Mouse (Mus musculus) CH12.LX (cell line): ENCODE measurements around the gene Rbbp5. TPM values are rescaled to one million over a fixed set of nuclear protein-coding genes. Genes with fewer than 3 reads are reported as not detected.

Experiments used
- DNase-seq: peaks from one replicate; pipeline ENCODE4 v3.0.0-alpha.2; 2013; ENCODE audit errors: extremely low read depth
- H3K27ac ChIP-seq: 2 replicates; pipeline ENCODE4 v1.5.1; 2012; ENCODE audit warnings: low read depth, mild to moderate bottlenecking, control low read depth, moderate library complexity; ENCODE audit not compliant: insufficient read depth
- H3K27me3 ChIP-seq: replicated peaks from 2 replicates; pipeline ENCODE3; 2012; ENCODE audit warnings: inconsistent platforms
- H3K36me3 ChIP-seq, 2 experiments: replicated peaks in 1 of 2; 2 replicates each; pipeline versions ENCODE3 to v1.6.1; 2012; ENCODE audit warnings: inconsistent platforms in 1 of 2, low read length in 1 of 2, mild to moderate bottlenecking in 1 of 2, mixed read lengths in 1 of 2, moderate library complexity in 1 of 2; ENCODE audit not compliant: control insufficient read depth in 1 of 2, insufficient read depth in 1 of 2
- H3K4me1 ChIP-seq, 2 experiments: 2 replicates each; pipeline ENCODE4 v1.6.1; 2012; ENCODE audit warnings: inconsistent platforms in 1 of 2, moderate library complexity in 1 of 2; ENCODE audit not compliant: insufficient read depth in 2 of 2, control insufficient read depth in 1 of 2
- H3K4me2 ChIP-seq: 2 replicates; pipeline ENCODE4 v1.6.1; 2012; ENCODE audit warnings: low read depth, mild to moderate bottlenecking, control low read depth; ENCODE audit not compliant: poor library complexity, insufficient read depth, severe bottlenecking
- H3K4me3 ChIP-seq, 3 experiments: fragments of 150-350 bp in 1 of 3; sonication (generic) in 1 of 3; replicated peaks in 1 of 3; 2 replicates each; pipeline versions ENCODE3 to v1.5.1; 2011 to 2012; ENCODE audit warnings: low read depth in 2 of 3, low read length in 2 of 3, mild to moderate bottlenecking in 2 of 3, moderate library complexity in 2 of 3, control low read depth in 1 of 3, improper control_type of control experiment in 1 of 3, inconsistent platforms in 1 of 3, mixed read lengths in 1 of 3; ENCODE audit not compliant: poor library complexity in 1 of 3
- H3K79me2 ChIP-seq: replicated peaks from 2 replicates; pipeline ENCODE4 v1.6.1; 2012; ENCODE audit warnings: mild to moderate bottlenecking, moderate library complexity; ENCODE audit not compliant: control insufficient read depth, poor library complexity, insufficient read depth, severe bottlenecking; ENCODE audit errors: extremely low read depth
- H3K9ac ChIP-seq: 2 replicates; pipeline ENCODE4 v1.6.1; 2012; ENCODE audit warnings: low read depth, mild to moderate bottlenecking, control low read depth, moderate library complexity; ENCODE audit not compliant: insufficient read depth
- H3K9me3 ChIP-seq: replicated peaks from 2 replicates; pipeline ENCODE3; 2012; ENCODE audit warnings: low read length, inconsistent platforms, mixed read lengths
- BHLHE40 ChIP-seq: IDR thresholded peaks from 2 replicates; pipeline ENCODE4 v1.6.1; 2011; ENCODE audit warnings: mild to moderate bottlenecking, low read depth, low read length, improper control_type of control experiment
- CHD1 ChIP-seq: IDR thresholded peaks from 2 replicates; pipeline ENCODE4 v1.6.1; 2012; ENCODE audit warnings: low read depth, low read length, improper control_type of control experiment, inconsistent platforms
- CHD2 ChIP-seq: IDR thresholded peaks from 2 replicates; pipeline ENCODE4 v1.6.1; 2011; ENCODE audit warnings: low read length, improper control_type of control experiment
- CTCF ChIP-seq, 2 experiments: IDR thresholded peaks in 1 of 2; conservative IDR thresholded peaks in 1 of 2; 2 replicates each; pipeline ENCODE4 v1.5.1; 2011 to 2012; ENCODE audit warnings: low read depth in 2 of 2, low read length in 2 of 2, improper control_type of control experiment in 1 of 2, inconsistent platforms in 1 of 2, mild to moderate bottlenecking in 1 of 2, moderate library complexity in 1 of 2
- E2F4 ChIP-seq: IDR thresholded peaks from 2 replicates; pipeline ENCODE4 v1.6.1; 2011; ENCODE audit warnings: low read depth, low read length, improper control_type of control experiment; ENCODE audit not compliant: insufficient replicate concordance
- ELF1 ChIP-seq: IDR thresholded peaks from 2 replicates; pipeline ENCODE4 v1.6.1; 2014; ENCODE audit warnings: low read depth, mild to moderate bottlenecking, inconsistent platforms, low read length, improper control_type of control experiment
- EP300 ChIP-seq: IDR thresholded peaks from 2 replicates; pipeline ENCODE4 v1.6.1; 2011; ENCODE audit warnings: low read length, improper control_type of control experiment
- HCFC1 ChIP-seq: IDR thresholded peaks from 2 replicates; pipeline ENCODE4 v1.6.1; 2012; ENCODE audit warnings: low read depth, mild to moderate bottlenecking, inconsistent platforms, low read length, improper control_type of control experiment
- JUN ChIP-seq: IDR thresholded peaks from 2 replicates; pipeline ENCODE4 v1.6.1; 2011; ENCODE audit warnings: low read depth, mild to moderate bottlenecking, low read length, improper control_type of control experiment, moderate library complexity; ENCODE audit not compliant: insufficient read depth
- MEF2A ChIP-seq: IDR thresholded peaks from 2 replicates; pipeline ENCODE4 v1.6.1; 2014; ENCODE audit warnings: low read depth, mild to moderate bottlenecking, inconsistent platforms, low read length, improper control_type of control experiment, borderline replicate concordance
- MXI1 ChIP-seq: IDR thresholded peaks from 2 replicates; pipeline ENCODE4 v1.6.1; 2011; ENCODE audit warnings: mild to moderate bottlenecking, low read depth, low read length, improper control_type of control experiment
- MYC ChIP-seq: IDR thresholded peaks from 2 replicates; pipeline ENCODE4 v1.6.1; 2011; ENCODE audit warnings: low read depth, mild to moderate bottlenecking, improper control_type of control experiment, low read length
- PAX5 ChIP-seq: IDR thresholded peaks from 2 replicates; pipeline ENCODE4 v1.6.1; 2012; ENCODE audit warnings: low read length, inconsistent platforms, mixed read lengths
- POLR2A ChIP-seq: IDR thresholded peaks from 2 replicates; pipeline ENCODE4 v1.6.1; 2011; ENCODE audit warnings: low read depth, mild to moderate bottlenecking, improper control_type of control experiment, low read length
- POLR2AphosphoS2 ChIP-seq: IDR thresholded peaks from 2 replicates; pipeline ENCODE4 v1.6.1; 2011; ENCODE audit warnings: low read depth, low read length, improper control_type of control experiment
- RCOR1 ChIP-seq: conservative IDR thresholded peaks from 2 replicates; pipeline ENCODE4 v1.6.1; 2012; ENCODE audit warnings: low read depth, mild to moderate bottlenecking, inconsistent platforms, low read length, improper control_type of control experiment
- SIN3A ChIP-seq: IDR thresholded peaks from 2 replicates; pipeline ENCODE4 v1.6.1; 2012; ENCODE audit warnings: low read length, improper control_type of control experiment, inconsistent platforms
- SMC3 ChIP-seq: IDR thresholded peaks from 2 replicates; pipeline ENCODE4 v1.6.1; 2011; ENCODE audit warnings: low read depth, low read length, improper control_type of control experiment
- TBP ChIP-seq: conservative IDR thresholded peaks from 2 replicates; pipeline ENCODE4 v1.6.1; 2011; ENCODE audit warnings: low read depth, low read length, improper control_type of control experiment
- TCF12 ChIP-seq: IDR thresholded peaks from 2 replicates; pipeline ENCODE4 v1.6.1; 2014; ENCODE audit warnings: low read depth, mild to moderate bottlenecking, inconsistent platforms, low read length, improper control_type of control experiment
- UBTF ChIP-seq: IDR thresholded peaks from 2 replicates; pipeline ENCODE4 v1.6.1; 2012; ENCODE audit warnings: low read depth, mild to moderate bottlenecking, inconsistent platforms, low read length, improper control_type of control experiment, moderate library complexity
- ZMIZ1 ChIP-seq: IDR thresholded peaks from 2 replicates; pipeline ENCODE4 v1.6.1; 2012; ENCODE audit warnings: low read depth, mild to moderate bottlenecking, inconsistent platforms, low read length, improper control_type of control experiment
- ZNF384 ChIP-seq: IDR thresholded peaks from 2 replicates; pipeline ENCODE4 v1.6.1; 2012; ENCODE audit warnings: low read depth, low read length, improper control_type of control experiment, inconsistent platforms
- dilution Hi-C: fragments of 300-500 bp; cut with MboI; formaldehyde crosslinking; loops from 2 replicates; pipeline ENCODE4 v1.14.3; 2020; ENCODE audit warnings: low sequenced_read_pairs; ENCODE audit not compliant: extremely low pct_unique_long_range_greater_than_20kb, extremely low pct_ligation_motif_present
- in situ Hi-C: fragments of 300-500 bp; cut with MboI; formaldehyde crosslinking; loops from 3 replicates; pipeline ENCODE4 v1.14.3; 2019; ENCODE audit warnings: low sequenced_read_pairs, low pct_ligation_motif_present, low pct_unique_long_range_greater_than_20kb, mixed read lengths
- polyA plus RNA-seq: library from polyadenylated mRNA; unstranded; fragments of >175 nt; gene quantifications from 2 replicates; pipeline ENCODE4 v1.2.1, GENCODE M21; 2012; ENCODE audit warnings: low read depth; ENCODE audit not compliant: insufficient read length
- total RNA-seq, 2 experiments: library from RNA; depleted of rRNA; stranded (reverse); fragments of 300-350 nt in 1 of 2; fragments of >200 nt in 1 of 2; gene quantifications; 2 replicates each; pipeline ENCODE4 v1.2.3; 2012 to 2014

Gene Rbbp5
- total and polyA plus RNA-seq, 3 experiments = 36.9 to 52.5 (median 50.3) TPM

- no peak for TF ChIP-seq E2F4
Observed at GRCm38 (mm10) chr1:132525832-132526231, 48.7 kb downstream of the Rbbp5 start (continued).

- H3K4me3 ChIP-seq = no peak overlapping the region
- DNase-seq = no peak
- TF ChIP-seq SMC3 (no peak), PAX5 (no peak), ELF1 (no peak), ZNF384 (no peak), CTCF (conservative IDR thresholded peaks at IDR 0.05 in 1 of 2, IDR thresholded peaks at IDR 0.05 in 1 of 2; ENCODE audit: low read depth in 2 of 2, low read length in 2 of 2) (no peak), E2F4 (no peak), SIN3A (no peak), ZMIZ1 (no peak), JUN (no peak), MYC (no peak), RCOR1 (no peak), HCFC1 (no peak), TCF12 (no peak), TBP (no peak), CHD1 (no peak), UBTF (no peak)
- peaks cover 18 to 35% of the 10 kb centered on the region in 2 experiments for H3K4me1 ChIP-seq
- H3K27ac ChIP-seq = no peak overlapping the region
- no peaks in the 10 kb centered on the region for H3K79me2 ChIP-seq
- peaks cover 3% of the 10 kb centered on the region for H3K9me3 ChIP-seq
- H3K36me3 ChIP-seq = no peaks in the 10 kb centered on the region
- in situ Hi-C loops = loop anchor here (5.0 kb wide), 1 partner anchor 64 kb away; no protein-coding TSS in a partner anchor
- dilution Hi-C loops = no loop called here
- H3K4me2 ChIP-seq = no peak overlapping the region
- H3K9ac ChIP-seq = no peak overlapping the region
- peaks cover 62% of the 10 kb centered on the region for H3K27me3 ChIP-seq
Observed at GRCm38 (mm10) chr1:132528071-132528470, 50.9 kb downstream of the Rbbp5 start.

GRCm38 (mm10) chr1:132528647-132529334 is 51.6 kb downstream of the Rbbp5 start:
- dilution Hi-C loops = no loop called here
- no peak for TF ChIP-seq TCF12
- no peak for TF ChIP-seq MEF2A
- no peak for TF ChIP-seq MXI1
- no peak for TF ChIP-seq BHLHE40
- no peak for TF ChIP-seq POLR2AphosphoS2
- TF ChIP-seq SMC3 = no peak
- TF ChIP-seq POLR2A = no peak
- TF ChIP-seq CHD2 = no peak
- no peak for TF ChIP-seq PAX5
- TF ChIP-seq EP300 = no peak
- TF ChIP-seq CTCF (conservative IDR thresholded peaks at IDR 0.05 in 1 of 2, IDR thresholded peaks at IDR 0.05 in 1 of 2; ENCODE audit: low read depth in 2 of 2, low read length in 2 of 2) = no peak
- no peak for TF ChIP-seq HCFC1
- DNase-seq = no peak
- H3K4me3 ChIP-seq = no peak overlapping the region
- H3K4me1 ChIP-seq = peaks cover 25 to 42% of the 10 kb centered on the region in 2 experiments
- no peaks in the 10 kb centered on the region for H3K36me3 ChIP-seq
- no peak overlapping the region for H3K27ac ChIP-seq
- no peak overlapping the region for H3K9ac ChIP-seq
- H3K9me3 ChIP-seq = peaks cover 3% of the 10 kb centered on the region
- no peak overlapping the region for H3K4me2 ChIP-seq
- no peaks in the 10 kb centered on the region for H3K79me2 ChIP-seq
- peaks cover 59% of the 10 kb centered on the region for H3K27me3 ChIP-seq
- in situ Hi-C loops = loop anchor here (5.0 kb wide), 1 partner anchor 64 kb away; no protein-coding TSS in a partner anchor
